Mouse (Mus musculus) macrophage (primary cell): ENCODE measurements around the gene Ubr4. TPM values are rescaled to one million over a fixed set of nuclear protein-coding genes. Genes with fewer than 3 reads are reported as not detected.
"Not testable (repeated sequence)": the region's sequence is repeated elsewhere in the genome, so short reads cannot be mapped to it uniquely, and the experiment has no call there.

Source experiments
- H3K27ac ChIP-seq: fragments of 350-480 bp; formaldehyde crosslinking; 2 replicates; pipeline ENCODE4 v1.9.0; 2021
- H3K36me3 ChIP-seq: fragments of 350-480 bp; formaldehyde crosslinking; 2 replicates; pipeline ENCODE4 v1.9.0; 2021; ENCODE audit errors: inconsistent target
- H3K4me3 ChIP-seq: fragments of 350-480 bp; formaldehyde crosslinking; 2 replicates; pipeline ENCODE4 v1.9.0; 2021; ENCODE audit errors: inconsistent target
- H3K79me2 ChIP-seq: fragments of 350-480 bp; formaldehyde crosslinking; 2 replicates; pipeline ENCODE4 v1.9.0; 2021; ENCODE audit errors: inconsistent target
- WGBS: methylation state at CpG from one replicate; pipeline ENCODE4 v1.1.7; 2026; ENCODE audit warnings: inconsistent platforms; ENCODE audit not compliant: missing documents; 5-methylcytosine and 5-hydroxymethylcytosine counted together
- polyA plus RNA-seq: library from polyadenylated mRNA; stranded (reverse); fragments of 250-400 nt; gene quantifications from 3 replicates; pipeline ENCODE4 v1.2.4, GENCODE M21; 2018; ENCODE audit warnings: inconsistent platforms

Gene Ubr4
- polyA plus RNA-seq, 1 experiment from 2014 or later: 123 TPM

DNA sequence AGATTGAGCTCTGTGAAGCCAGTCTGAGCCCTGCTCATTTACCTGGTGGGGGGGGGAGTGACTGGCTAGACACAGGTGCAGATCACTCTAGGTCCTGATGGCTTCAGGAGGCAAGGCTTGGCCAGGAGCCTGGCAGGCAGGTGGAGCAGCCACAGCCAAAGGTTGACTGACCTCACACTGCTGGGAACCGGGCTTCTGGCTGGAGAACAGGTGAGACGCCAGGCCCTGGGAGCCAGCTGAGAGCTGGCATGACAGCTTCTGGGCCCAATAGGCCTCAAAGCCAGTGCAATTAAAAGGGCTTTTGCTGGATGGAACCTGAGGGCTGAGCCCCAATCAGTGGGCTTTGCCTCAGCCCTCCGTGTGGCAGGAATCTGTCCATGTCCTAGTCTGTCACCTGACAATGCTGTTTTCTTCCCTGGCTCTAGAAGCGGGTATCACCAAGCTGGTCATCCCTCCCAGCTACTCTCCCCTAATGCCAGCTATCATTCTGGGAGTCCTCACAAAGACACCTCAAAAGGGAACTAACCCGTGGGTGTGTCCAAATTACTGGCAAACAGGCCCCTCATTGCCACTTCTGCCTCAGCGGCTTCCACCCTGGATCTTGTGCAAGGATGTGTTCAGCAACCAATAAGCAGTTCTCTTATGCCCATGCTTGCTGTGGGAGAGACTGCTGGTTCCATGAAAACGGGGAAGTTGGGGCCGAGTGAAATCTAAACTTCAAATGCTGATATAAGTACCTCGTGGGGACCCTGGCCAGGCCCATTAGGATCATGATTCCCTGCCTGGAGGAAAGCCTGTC is 141.0 kb downstream of the Ubr4 start:
- 18% methylated on average over 9 of the region's 9 CpGs for WGBS
- H3K4me3 ChIP-seq: no peak overlapping the region
- no peaks in the 10 kb centered on the region for H3K79me2 ChIP-seq
- H3K36me3 ChIP-seq: peaks cover 12% of the 10 kb centered on the region; the same call in 1 of the 2 replicates
- H3K27ac ChIP-seq: peak overlapping the region; percentile 78

DNA sequence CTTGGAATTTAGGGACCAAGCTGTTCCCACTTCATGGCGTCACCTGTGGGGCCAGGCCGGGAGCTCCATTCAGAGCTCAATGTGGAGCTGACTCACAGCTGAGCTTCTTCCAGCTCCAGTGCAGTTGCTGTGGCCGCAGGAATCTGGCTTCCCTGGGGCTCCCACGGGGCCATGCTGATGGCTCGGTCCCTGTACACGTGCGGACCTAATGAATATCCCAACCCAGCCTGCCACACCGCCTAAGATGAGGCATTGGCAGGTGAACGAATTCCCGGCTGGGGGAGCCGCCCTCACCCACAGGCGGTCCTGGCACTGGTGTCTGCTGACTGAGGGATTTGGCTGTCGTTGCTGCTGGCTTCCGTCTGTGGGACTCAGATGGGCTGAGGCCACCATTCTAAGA is 148.4 kb downstream of the Ubr4 start:
- WGBS: 91% methylated on average over 14 of the region's 14 CpGs
- Histone ChIP-seq H3K27ac (no peak overlapping the region), H3K79me2 (no peaks in the 10 kb centered on the region), H3K4me3 (no peak overlapping the region), H3K36me3 (no peaks in the 10 kb centered on the region)

DNA sequence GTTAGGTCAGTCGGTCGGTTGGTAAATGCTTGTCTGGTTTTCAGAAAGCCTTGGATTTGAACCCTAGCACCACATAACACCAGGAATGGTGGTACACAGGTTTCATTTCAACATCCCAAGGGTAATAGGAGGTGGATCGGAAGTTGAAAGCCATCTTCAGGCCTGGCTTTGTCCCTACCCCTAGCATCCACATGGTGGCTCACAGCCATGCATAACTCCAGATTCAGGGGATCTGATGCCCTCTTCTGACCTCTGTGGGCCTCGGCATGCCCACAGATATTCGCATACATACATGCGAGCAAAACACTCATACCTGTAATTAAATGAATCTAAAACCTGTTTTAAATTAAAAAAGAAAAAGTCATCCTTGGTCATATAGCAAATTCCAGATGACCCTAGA is 149.3 kb downstream of the Ubr4 start:
- WGBS: 85% methylated on average over 6 of the region's 6 CpGs
- Histone ChIP-seq H3K79me2 (no peaks in the 10 kb centered on the region), H3K36me3 (no peaks in the 10 kb centered on the region), H3K4me3 (no peak overlapping the region), H3K27ac (no peak overlapping the region)

DNA sequence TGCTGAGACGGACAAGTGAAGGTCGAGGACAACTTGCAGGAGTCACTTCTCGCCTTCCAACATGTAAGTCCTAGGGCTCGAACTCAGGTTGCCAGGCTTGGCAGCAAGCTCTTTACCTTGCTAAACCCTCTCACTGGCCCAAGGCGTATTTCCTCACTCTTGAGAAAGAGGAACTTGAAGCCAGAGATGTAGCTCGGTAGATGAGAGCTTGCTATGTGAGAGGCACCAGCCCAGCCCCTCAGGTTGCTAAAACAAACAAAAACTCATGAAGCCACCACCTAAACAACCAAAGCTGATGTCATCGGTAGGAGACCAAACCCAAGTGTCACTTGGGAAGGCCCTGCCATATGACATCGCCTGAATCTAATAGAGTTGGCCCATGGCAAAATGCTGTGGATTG is 151.5 kb downstream of the Ubr4 start:
- no peaks in the 10 kb centered on the region for H3K79me2 ChIP-seq
- H3K36me3 ChIP-seq: no peaks in the 10 kb centered on the region
- H3K4me3 ChIP-seq: no peak overlapping the region
- 68% methylated on average over 8 of the region's 8 CpGs for WGBS
- H3K27ac ChIP-seq: no peak overlapping the region

DNA sequence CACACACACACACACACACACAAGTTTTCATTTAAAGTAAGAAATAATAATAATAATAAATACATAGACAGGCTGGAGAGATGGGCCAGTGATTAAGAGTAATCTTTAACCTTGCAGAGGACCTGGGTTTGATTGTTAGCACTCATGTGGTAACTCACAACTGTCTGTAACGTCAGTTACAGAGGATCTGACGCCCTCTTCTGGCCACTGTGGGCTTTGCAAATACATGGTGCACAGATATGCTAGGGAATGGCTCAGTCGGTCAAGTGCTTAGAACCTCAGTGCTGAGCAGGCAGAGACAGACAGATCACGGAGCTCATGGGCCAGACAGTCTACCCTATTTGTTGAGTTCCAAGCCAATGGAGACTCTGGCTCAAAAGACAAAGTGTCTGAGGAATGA is 153.3 kb downstream of the Ubr4 start:
- Histone ChIP-seq H3K36me3 (no peaks in the 10 kb centered on the region), H3K27ac (no peak overlapping the region), H3K4me3 (no peak overlapping the region), H3K79me2 (no peaks in the 10 kb centered on the region)
- WGBS: 78% methylated on average over 4 of the region's 4 CpGs

DNA sequence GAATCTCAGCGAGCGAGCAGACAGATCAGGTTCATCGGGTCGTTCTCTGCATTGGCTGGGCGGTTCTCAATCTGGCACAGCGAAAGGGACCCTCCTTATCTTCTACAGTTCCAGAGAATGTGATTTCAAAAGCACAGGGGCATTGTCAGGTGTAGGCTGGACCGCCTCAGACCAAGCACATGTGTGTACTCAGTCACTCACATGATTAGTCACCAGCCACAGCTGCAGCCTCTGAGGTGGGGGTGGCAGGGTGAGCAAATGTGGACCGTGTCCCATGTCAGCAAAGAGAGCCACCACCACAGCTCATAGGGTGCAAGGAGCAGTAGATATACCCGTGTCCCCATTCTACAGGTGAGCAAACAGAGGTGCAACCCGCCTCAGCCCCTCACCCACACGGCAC is 154.3 kb downstream of the Ubr4 start:
- no peak overlapping the region for H3K4me3 ChIP-seq
- 94% methylated on average over 11 of the region's 11 CpGs for WGBS
- H3K79me2 ChIP-seq: no peaks in the 10 kb centered on the region
- no peaks in the 10 kb centered on the region for H3K36me3 ChIP-seq
- no peak overlapping the region for H3K27ac ChIP-seq

DNA sequence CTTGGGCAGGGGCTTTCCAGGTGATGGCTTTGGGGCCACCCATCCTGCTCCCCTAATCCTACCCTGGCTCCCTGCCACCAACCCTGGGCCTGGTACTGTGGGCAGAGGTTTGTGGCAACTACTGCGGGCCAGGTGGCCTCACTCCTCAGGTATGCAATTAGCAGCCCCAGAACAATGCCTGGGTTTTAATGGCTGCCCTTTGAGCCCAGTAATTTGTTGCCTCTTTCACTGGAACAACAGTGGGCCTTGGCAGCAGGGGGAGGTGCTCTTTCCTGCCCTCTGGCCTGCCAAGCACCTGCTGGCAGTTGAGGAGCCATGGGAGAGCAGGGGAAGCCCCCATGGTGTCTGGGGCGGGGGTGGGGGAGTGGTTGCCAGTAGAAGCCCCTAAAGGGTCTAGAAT is 156.7 kb downstream of the Ubr4 start:
- no peak overlapping the region for H3K27ac ChIP-seq
- H3K36me3 ChIP-seq: no peaks in the 10 kb centered on the region
- no peaks in the 10 kb centered on the region for H3K79me2 ChIP-seq
- H3K4me3 ChIP-seq: no peak overlapping the region
- WGBS: 100% methylated on average over 2 of the region's 2 CpGs

DNA sequence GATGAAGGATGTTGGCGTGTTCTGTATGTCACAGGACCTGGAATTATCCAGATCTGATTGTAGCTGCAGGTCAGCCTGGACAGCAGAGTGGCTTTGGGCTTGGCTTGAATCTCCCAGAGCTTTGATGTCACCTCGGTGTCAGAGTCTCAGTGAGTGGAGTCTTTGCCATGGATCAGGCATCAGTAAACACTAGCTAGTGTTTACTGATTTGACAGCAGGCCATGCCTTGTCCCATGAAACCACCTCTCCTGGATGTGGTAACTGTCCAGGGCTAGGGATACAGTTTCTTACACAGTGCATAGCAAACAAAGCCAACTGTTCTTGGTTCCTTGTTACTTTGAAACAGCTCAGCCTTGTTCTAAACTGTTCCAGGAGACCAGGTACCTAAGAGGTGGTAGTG is 159.1 kb downstream of the Ubr4 start:
- WGBS: 81% methylated on average over 2 of the region's 2 CpGs
- Histone ChIP-seq H3K4me3 (no peak overlapping the region), H3K79me2 (no peaks in the 10 kb centered on the region), H3K27ac (no peak overlapping the region), H3K36me3 (no peaks in the 10 kb centered on the region)

DNA sequence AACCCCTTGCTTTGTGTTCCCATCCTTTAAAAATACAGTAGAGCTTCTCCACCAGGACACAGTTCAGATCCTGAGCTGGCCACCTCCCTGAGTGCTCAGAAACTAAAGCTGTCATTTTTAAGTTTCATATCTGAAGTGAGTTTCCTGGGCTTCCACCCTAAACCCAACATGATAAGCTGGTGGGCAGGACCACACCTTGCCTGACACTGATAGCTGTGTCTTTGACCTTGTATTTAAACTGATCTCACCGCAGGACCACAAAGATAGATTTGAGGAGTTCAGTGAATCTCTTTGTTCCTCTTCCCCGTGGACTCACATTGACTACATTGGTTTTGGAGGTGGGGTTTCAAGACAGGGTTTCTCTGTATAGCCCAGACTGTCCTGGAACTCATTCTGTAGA is 160.6 kb downstream of the Ubr4 start:
- WGBS: 78% methylated on average over 2 of the region's 2 CpGs
- no peak overlapping the region for H3K27ac ChIP-seq
- H3K36me3 ChIP-seq: no peaks in the 10 kb centered on the region
- H3K79me2 ChIP-seq: no peaks in the 10 kb centered on the region
- no peak overlapping the region for H3K4me3 ChIP-seq

DNA sequence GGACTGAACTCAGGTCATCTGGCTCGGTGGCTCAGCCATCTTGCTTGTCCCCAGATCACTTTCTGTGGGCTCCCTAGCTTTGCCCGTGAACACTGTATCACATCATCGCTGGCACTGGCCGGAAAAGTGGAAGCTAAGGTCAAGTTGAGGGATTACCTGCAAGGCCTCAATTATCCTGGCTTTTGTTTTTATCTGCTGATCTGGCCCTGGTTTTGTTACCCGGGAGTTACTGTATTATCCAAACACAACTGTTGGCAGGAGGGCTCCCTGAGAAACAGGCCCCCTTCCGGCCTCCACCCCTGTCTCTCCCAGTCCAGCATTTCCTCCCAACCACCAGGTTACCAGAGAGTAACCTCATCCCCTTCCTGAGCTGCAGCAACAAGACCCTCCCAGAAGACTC is 166.8 kb downstream of the Ubr4 start:
- 84% methylated on average over 6 of the region's 6 CpGs for WGBS

DNA sequence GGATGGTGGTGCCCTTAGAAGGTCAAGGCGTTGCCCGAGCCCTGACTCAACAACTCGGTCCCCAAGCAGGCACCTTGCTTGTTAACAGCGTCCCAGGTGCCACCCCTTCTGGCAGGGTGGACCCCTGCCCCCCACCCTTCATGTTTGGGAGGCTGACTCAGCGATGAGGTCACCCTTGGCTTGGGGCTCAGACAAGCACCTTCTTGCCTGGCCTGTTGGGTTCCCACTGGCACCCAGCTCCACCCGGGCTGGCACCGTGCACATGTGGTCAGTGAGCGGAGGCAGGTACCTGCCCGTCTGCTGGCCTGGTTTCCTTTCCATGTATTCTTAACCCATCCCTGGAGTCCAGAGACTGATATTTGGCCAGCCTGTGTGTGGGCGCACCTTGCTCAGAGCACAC is 169.5 kb downstream of the Ubr4 start:
- H3K4me3 ChIP-seq: no peak overlapping the region
- no peak overlapping the region for H3K27ac ChIP-seq
- 93% methylated on average over 10 of the region's 10 CpGs for WGBS
- no peaks in the 10 kb centered on the region for H3K36me3 ChIP-seq
- no peaks in the 10 kb centered on the region for H3K79me2 ChIP-seq

More for the DNA sequence above, 166.8 kb downstream of the Ubr4 start:
- H3K36me3 ChIP-seq: no peaks in the 10 kb centered on the region
- H3K27ac ChIP-seq: no peak overlapping the region
- H3K79me2 ChIP-seq: no peaks in the 10 kb centered on the region
- H3K4me3 ChIP-seq: no peak overlapping the region

DNA sequence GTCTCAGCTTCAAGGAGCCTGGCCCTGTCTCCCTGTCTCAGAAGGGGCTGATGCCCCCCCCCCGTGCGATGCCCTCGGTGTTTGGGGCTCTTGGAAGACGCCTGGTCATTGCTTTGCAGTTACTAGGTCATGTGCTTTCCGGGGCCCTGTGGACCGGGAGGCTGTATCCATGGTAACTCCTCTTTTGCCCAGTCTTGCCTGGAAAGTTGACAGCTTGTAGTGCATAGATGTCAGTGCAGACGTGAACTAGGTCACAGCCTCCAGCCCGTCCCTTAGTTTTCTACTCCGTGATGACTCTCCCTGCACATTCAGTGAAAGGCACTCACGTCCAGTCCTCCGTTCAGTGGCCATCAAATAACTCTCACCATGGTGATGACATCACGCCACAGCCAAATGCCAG is 174.1 kb downstream of the Ubr4 start:
- no peaks in the 10 kb centered on the region for H3K36me3 ChIP-seq
- H3K4me3 ChIP-seq: no peak overlapping the region
- 86% methylated on average over 12 of the region's 12 CpGs for WGBS
- H3K27ac ChIP-seq: no peak overlapping the region
- no peaks in the 10 kb centered on the region for H3K79me2 ChIP-seq

DNA sequence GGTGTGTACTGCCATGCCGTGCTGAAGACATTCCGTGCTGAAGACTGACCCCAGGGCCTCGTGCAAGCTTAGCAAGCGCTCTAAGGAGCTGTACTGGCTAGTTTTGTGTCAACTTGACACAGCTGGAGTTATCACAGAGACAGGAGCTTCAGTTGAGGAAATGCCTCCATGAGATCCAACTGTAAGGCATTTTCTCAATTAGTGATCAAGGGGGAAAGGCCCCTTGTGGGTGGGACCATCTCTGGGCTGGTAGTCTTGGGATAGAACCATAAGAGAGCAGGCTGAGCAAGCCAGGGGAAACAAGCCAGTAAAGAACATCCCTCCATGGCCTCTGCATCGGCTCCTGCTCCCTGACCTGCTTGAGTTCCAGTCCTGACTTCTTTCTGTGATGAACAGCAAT is 177.8 kb downstream of the Ubr4 start, which contains the start of gene Iffo2:
TSS of gene Iffo2 (plus strand) at position 301 of the 400 bp plus-strand sequence.
- H3K36me3 ChIP-seq, H3K27ac ChIP-seq, H3K79me2 ChIP-seq, H3K4me3 ChIP-seq: not testable (repeated sequence)
- WGBS: 90% methylated on average over 5 of the region's 5 CpGs

DNA sequence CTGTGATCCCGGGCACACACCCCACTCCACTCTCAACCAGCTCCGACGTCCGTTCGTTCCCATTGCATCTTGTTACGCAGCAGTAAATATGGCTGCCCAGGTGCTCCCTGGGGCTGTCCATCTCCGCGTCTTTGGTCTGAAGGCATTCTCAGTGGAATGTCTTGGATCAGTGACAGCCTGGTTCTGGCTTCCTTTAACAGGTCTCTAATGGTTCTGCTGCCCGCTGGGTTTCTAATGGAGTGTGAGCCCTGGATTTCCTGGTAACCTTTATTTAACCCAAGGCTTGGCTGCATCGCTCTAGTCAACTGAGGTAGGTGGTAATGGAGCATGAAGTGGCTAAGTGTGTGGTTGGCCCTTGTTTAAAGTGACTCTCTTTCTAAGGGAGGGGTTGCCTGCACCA is 179.7 kb downstream of the Ubr4 start:
- H3K27ac ChIP-seq: no peak overlapping the region
- no peaks in the 10 kb centered on the region for H3K36me3 ChIP-seq
- H3K79me2 ChIP-seq: no peaks in the 10 kb centered on the region
- no peak overlapping the region for H3K4me3 ChIP-seq
- WGBS: 92% methylated on average over 10 of the region's 10 CpGs

DNA sequence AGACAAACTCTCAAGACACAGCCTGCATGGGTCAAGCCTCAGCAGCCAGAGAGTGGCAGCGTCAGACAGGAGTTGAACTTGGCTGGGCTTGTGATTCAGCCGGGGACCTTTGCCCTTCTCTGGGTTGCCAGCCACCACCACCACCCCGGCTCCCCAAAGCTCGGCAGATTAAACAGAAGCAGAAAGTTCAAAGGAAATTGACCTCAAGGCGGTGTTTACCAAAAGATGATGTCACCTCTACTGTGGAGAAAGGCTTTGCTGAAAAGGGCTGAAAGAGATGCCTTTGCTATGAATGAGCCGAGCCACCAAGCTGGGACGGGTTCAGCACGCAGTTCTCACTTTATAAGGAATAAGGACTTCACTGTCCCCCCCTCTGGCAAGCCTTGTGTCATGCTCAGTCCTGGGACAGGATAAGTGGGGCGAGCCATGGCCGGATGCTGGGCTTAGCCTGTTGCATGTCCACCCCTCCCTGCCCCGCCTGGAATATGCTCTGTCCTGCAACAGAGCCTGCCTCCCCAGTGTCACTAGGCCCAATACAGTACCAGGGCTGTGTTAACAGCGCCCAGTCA is 182.8 kb downstream of the Ubr4 start:
- 66% methylated on average over 12 of the region's 12 CpGs for WGBS
- Histone ChIP-seq H3K4me3 (no peak overlapping the region), H3K27ac (no peak overlapping the region), H3K36me3 (no peaks in the 10 kb centered on the region), H3K79me2 (no peaks in the 10 kb centered on the region)
